Mouse (Mus musculus) limb, embryonic 12.5 days (tissue): Measurements from ENCODE around the gene Rab44. TPM values are rescaled to one million over a fixed set of nuclear protein-coding genes. Genes with fewer than 3 reads are reported as not detected.
"Not testable (repeated sequence)": the region's sequence is repeated elsewhere in the genome, so short reads cannot be mapped to it uniquely, and the experiment has no call there.

Source experiments
- ATAC-seq: fragments of 200-750 bp; cut with Nextera tagmentation; 2 replicates; pipeline ENCODE4 v1.8.0; 2017; ENCODE audit warnings: low read depth, moderate TSS enrichment; ENCODE audit not compliant: insufficient number of reproducible peaks, insufficient read depth, low FRiP score, low TSS enrichment
- H3K27ac ChIP-seq: fragments of 300-500 bp; sonication (generic); 2 replicates; pipeline ENCODE4 v1.5.1; 2016; ENCODE audit warnings: mild to moderate bottlenecking, moderate library complexity
- H3K27me3 ChIP-seq: fragments of 300-500 bp; sonication (generic); 2 replicates; pipeline ENCODE4 v1.6.1; 2016; ENCODE audit warnings: mild to moderate bottlenecking, moderate library complexity
- H3K36me3 ChIP-seq: fragments of 300-500 bp; sonication (generic); 2 replicates; pipeline ENCODE4 v1.6.1; 2016; ENCODE audit warnings: mild to moderate bottlenecking, moderate library complexity
- H3K4me1 ChIP-seq: fragments of 300-500 bp; sonication (generic); replicated peaks from 2 replicates; pipeline ENCODE4 v1.6.1; 2016
- H3K4me2 ChIP-seq: fragments of 300-500 bp; sonication (generic); 2 replicates; pipeline ENCODE4 v1.6.1; 2016; ENCODE audit warnings: mild to moderate bottlenecking, moderate library complexity
- H3K4me3 ChIP-seq: fragments of 300-500 bp; sonication (generic); replicated peaks from 2 replicates; pipeline ENCODE4 v1.5.1; 2016; ENCODE audit warnings: mild to moderate bottlenecking
- H3K9ac ChIP-seq: fragments of 300-500 bp; sonication (generic); replicated peaks from 2 replicates; pipeline ENCODE4 v1.6.1; 2016; ENCODE audit warnings: mild to moderate bottlenecking, moderate library complexity
- H3K9me3 ChIP-seq: fragments of 300-500 bp; sonication (generic); 2 replicates; pipeline ENCODE4 v1.6.1; 2016; ENCODE audit warnings: mild to moderate bottlenecking, moderate library complexity
- WGBS: fragments of 180-500 bp; shearing (Covaris S2); methylation state at CpG from one replicate; pipeline ENCODE4 v1.1.7; 2016; 5-methylcytosine and 5-hydroxymethylcytosine counted together
- polyA plus RNA-seq: library from polyadenylated mRNA; unstranded; fragments of >200 nt; fragmentation: Nextera tagmentation; extraction: Ambion mirVana; gene quantifications from 2 replicates; pipeline ENCODE4 v1.2.1, GENCODE M21; 2016

Gene Rab44
- polyA plus RNA-seq, 1 experiment from 2014 or later: 0.26 TPM

DNA sequence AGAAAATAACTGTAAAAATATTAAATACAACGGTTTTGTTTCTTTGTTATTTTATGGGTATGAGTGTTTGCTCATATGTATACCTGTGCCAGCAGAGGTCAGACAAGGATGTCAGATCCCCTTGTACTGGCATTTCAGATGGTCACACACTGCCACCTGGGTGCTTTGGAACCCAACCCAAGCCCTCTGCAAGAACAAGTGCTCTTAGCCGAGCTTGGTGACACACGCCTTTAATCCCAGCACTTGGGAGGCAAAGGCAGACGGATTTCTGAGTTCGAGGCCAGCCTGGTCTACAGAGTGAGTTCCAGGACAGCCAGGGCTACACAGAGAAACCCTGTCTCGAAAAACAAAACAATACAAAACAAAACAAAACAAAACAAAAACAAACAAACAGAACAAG, 3.6 kb upstream of the Rab44 start:
- not testable (repeated sequence) for ATAC-seq, H3K9me3 ChIP-seq, H3K4me1 ChIP-seq, H3K4me3 ChIP-seq, H3K36me3 ChIP-seq, H3K27me3 ChIP-seq, H3K9ac ChIP-seq, H3K4me2 ChIP-seq, H3K27ac ChIP-seq
- 86% methylated on average over 6 of the region's 6 CpGs for WGBS

- no peaks in the 10 kb centered on the region for H3K36me3 ChIP-seq
- no peak overlapping the region for H3K9ac ChIP-seq
- no peaks in the 10 kb centered on the region for H3K9me3 ChIP-seq
- H3K4me3 ChIP-seq: no peak overlapping the region
- 85% methylated on average over 5 of the region's 5 CpGs for WGBS
- no peak for ATAC-seq
- H3K4me2 ChIP-seq: no peak overlapping the region
- no peak overlapping the region for H3K27ac ChIP-seq
- no peaks in the 10 kb centered on the region for H3K27me3 ChIP-seq
- no peaks in the 10 kb centered on the region for H3K4me1 ChIP-seq
These were observed 2.6 kb upstream of the Rab44 start for GRCm38 (mm10) chr17:29111332-29111731.

- no peak overlapping the region for H3K27ac ChIP-seq
- H3K4me2 ChIP-seq: no peak overlapping the region
- H3K4me1 ChIP-seq: peaks cover 4% of the 10 kb centered on the region
- H3K27me3 ChIP-seq: peaks cover 5% of the 10 kb centered on the region; the same call in 1 of the 2 replicates
- no peak overlapping the region for H3K9ac ChIP-seq
- 72% methylated on average over 12 of the region's 12 CpGs for WGBS
- H3K9me3 ChIP-seq: no peaks in the 10 kb centered on the region
- H3K36me3 ChIP-seq: no peaks in the 10 kb centered on the region
- H3K4me3 ChIP-seq: no peak overlapping the region
- ATAC-seq: no peak
These were observed 2.1 kb downstream of the Rab44 start for GRCm38 (mm10) chr17:29116023-29116422.

DNA sequence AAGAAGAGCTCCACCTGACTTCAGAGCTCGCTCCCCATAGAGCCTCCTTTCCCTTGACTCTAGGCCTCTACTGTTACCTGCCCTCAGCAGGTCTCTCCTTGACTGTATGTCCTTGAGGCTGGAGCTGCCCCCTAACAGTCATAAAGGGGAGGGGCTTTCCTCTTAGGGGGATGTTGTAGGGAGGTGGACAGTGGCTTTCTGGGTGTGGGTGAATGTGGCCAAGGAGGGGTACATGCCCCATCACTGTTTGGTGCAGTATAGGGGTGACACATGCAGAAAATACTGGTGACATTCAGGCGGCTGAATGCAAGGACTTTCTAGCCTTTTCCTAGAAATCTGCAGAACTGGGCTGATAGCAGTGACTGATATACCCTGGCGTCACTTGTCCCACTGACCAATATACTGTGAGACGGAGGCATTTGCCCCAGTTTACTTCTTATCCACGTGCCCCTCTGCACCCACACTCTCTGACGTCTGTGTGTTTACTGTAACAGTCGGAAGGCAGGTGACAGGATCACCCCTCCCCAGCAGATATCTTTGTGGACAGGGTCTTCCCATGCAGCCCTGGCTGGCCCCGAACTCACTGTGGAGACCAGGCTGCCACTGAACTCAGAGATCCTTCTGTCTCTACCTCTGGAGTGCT, 3.2 kb downstream of the Rab44 start:
- H3K4me1 ChIP-seq: peaks cover 4% of the 10 kb centered on the region
- no peaks in the 10 kb centered on the region for H3K36me3 ChIP-seq
- peaks cover 5% of the 10 kb centered on the region; the same call in 1 of the 2 replicates for H3K27me3 ChIP-seq
- H3K9ac ChIP-seq: no peak overlapping the region
- H3K4me3 ChIP-seq: no peak overlapping the region
- no peak overlapping the region for H3K4me2 ChIP-seq
- WGBS: 84% methylated on average over 8 of the region's 8 CpGs
- no peak for ATAC-seq
- no peaks in the 10 kb centered on the region for H3K9me3 ChIP-seq
- H3K27ac ChIP-seq: no peak overlapping the region

GRCm38 (mm10) chr17:29118057-29118456, 4.1 kb downstream of the Rab44 start:
- Histone ChIP-seq H3K4me2 (no peak overlapping the region), H3K27me3 (peaks cover 5% of the 10 kb centered on the region; the same call in 1 of the 2 replicates), H3K4me1 (peaks cover 4% of the 10 kb centered on the region), H3K4me3 (no peak overlapping the region), H3K9me3 (no peaks in the 10 kb centered on the region), H3K27ac (no peak overlapping the region), H3K9ac (no peak overlapping the region), H3K36me3 (no peaks in the 10 kb centered on the region)
- ATAC-seq: peak; percentile 73; the same call in 1 of the 2 replicates
- 18% methylated on average over 5 of the region's 5 CpGs for WGBS

GRCm38 (mm10) chr17:29120666-29121065, 6.7 kb downstream of the Rab44 start:
- H3K27me3 ChIP-seq: peaks cover 5% of the 10 kb centered on the region; the same call in 1 of the 2 replicates
- no peak overlapping the region for H3K4me2 ChIP-seq
- 67% methylated on average over 12 of the region's 12 CpGs for WGBS
- H3K4me3 ChIP-seq: no peak overlapping the region
- no peak overlapping the region for H3K9ac ChIP-seq
- H3K4me1 ChIP-seq: peaks cover 4% of the 10 kb centered on the region
- no peak overlapping the region for H3K27ac ChIP-seq
- no peaks in the 10 kb centered on the region for H3K36me3 ChIP-seq
- no peak for ATAC-seq
- no peaks in the 10 kb centered on the region for H3K9me3 ChIP-seq

DNA sequence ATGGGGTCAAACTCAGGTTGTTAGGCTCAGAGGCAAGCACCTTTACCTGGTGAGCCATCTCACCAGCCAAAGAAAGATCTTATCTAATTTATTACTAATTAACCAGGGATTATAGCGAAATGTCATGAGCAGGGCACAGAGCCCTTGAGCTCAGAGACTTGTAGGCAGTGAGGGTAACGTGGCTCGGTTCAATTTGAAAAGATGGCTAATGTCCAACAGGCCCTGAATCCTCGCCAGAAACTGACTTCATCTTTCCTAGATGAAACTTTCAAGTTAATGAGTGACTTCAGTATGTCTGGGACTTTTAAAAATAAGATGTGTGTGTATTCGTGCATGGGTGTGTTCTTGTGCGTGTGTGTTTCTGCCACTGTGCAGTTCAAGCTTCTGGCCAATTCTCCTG, 8.9 kb downstream of the Rab44 start:
- Histone ChIP-seq H3K9me3 (no peaks in the 10 kb centered on the region), H3K36me3 (no peaks in the 10 kb centered on the region), H3K27ac (no peak overlapping the region), H3K4me2 (no peak overlapping the region), H3K4me3 (no peak overlapping the region), H3K9ac (no peak overlapping the region), H3K27me3 (peaks cover 5% of the 10 kb centered on the region; the same call in 1 of the 2 replicates), H3K4me1 (peaks cover 4% of the 10 kb centered on the region)
- no peak for ATAC-seq
- 80% methylated on average over 6 of the region's 6 CpGs for WGBS

DNA sequence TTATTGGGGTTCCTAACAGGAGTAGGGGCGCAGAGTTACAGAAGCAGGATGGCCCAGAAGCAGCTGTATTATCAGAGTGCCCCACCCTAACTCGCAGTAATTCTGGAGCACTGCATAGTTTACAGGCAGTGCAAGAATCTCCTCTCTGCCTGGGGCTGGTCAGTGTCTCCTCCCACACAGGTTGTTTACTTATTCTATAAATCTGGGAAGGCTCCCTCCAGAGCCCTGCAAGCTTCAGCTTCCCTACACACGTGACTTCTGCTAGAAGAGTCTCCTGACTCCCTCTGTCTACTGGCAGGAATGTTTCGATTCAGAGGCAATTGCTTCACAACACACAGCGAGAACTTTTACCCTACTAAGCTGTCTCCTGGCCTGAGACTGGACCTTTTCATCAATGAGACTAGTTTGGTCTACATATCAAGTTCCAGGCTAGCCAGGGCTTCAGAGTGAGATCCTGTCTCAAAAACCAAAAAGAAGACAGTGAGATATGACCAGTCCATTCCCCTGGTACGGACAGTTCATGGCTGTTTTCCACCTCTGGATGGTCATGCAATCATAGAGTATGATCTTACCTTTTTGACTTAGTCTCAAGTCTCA, 9.7 kb downstream of the Rab44 start:
- H3K4me3 ChIP-seq: no peak overlapping the region
- no peaks in the 10 kb centered on the region for H3K36me3 ChIP-seq
- no peaks in the 10 kb centered on the region for H3K9me3 ChIP-seq
- no peak for ATAC-seq
- H3K9ac ChIP-seq: no peak overlapping the region
- no peaks in the 10 kb centered on the region; the same call in 1 of the 2 replicates for H3K4me1 ChIP-seq
- H3K4me2 ChIP-seq: no peak overlapping the region
- H3K27me3 ChIP-seq: peaks cover 5% of the 10 kb centered on the region; the same call in 1 of the 2 replicates
- 57% methylated on average over 6 of the region's 6 CpGs for WGBS
- no peak overlapping the region for H3K27ac ChIP-seq

DNA sequence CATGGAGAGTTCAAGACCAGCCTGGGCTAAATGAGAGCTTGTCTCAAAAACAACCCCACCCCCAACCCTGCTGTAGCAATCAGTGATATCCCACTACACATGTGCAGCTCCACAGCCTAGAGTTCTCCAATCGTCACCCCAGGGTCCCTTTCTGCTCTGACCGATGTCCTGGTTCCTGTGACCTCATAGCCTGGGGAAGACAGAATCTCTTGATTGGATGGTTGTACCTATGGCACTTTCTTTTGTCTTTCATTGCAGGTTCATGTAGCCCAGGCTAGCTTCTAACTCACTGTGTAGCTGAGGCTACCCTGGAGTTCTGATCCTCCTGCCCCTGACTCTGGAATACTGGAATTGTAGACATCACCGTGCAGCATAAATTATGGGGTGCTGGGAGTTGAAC, 12.6 kb downstream of the Rab44 start:
- Histone ChIP-seq H3K36me3 (no peaks in the 10 kb centered on the region), H3K27ac (no peak overlapping the region), H3K4me3 (no peak overlapping the region), H3K9ac (no peak overlapping the region), H3K27me3 (no peaks in the 10 kb centered on the region), H3K4me2 (no peak overlapping the region), H3K9me3 (no peaks in the 10 kb centered on the region), H3K4me1 (peaks cover 4% of the 10 kb centered on the region; the same call in 1 of the 2 replicates)
- ATAC-seq: no peak
- WGBS: 89% methylated on average over 3 of the region's 3 CpGs

DNA sequence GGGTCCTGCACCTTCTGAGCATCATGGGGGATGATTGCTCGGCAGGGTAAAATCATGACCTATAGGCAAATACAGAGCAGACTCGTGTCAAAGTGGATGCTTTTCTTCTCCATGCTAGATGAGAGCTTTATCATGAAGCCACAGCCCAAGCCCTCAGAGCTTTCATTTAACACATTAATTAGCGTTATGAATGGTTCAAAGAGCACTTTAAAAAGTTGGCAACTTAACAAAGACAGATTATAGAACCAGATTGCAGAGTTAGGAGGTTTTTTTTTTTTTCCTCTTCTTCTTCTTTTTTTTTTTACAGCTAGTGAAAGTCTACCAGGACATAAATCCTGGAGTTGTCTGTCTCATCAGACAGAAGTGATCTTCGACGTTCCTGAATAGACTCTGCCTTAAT, 15.4 kb downstream of the Rab44 start:
- Histone ChIP-seq H3K36me3 (no peaks in the 10 kb centered on the region), H3K9ac (no peak overlapping the region), H3K4me1 (peaks cover 11% of the 10 kb centered on the region), H3K4me3 (no peak overlapping the region), H3K27me3 (no peaks in the 10 kb centered on the region), H3K4me2 (no peak overlapping the region), H3K9me3 (no peaks in the 10 kb centered on the region), H3K27ac (no peak overlapping the region)
- no peak for ATAC-seq
- 69% methylated on average over 5 of the region's 5 CpGs for WGBS

DNA sequence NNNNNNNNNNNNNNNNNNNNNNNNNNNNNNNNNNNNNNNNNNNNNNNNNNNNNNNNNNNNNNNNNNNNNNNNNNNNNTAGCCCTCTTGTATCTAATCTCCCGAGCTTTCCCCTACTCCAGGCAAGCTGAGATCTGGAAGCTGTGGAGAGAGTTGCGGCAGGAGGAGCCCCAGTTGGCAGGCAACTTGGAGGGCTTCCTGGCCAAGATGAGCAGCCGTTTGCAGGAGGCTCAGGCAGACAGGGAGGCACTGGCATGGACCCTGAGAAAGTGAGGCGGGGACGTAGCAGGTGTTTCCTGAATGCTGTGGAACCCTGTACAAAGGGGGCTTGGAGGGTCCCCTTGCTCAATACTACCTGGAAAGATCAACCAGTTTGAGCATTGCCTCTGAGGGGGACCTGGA, 21.1 kb downstream of the Rab44 start:
- Histone ChIP-seq H3K27me3 (no peaks in the 10 kb centered on the region), H3K4me1 (peaks cover 16% of the 10 kb centered on the region), H3K4me3 (no peak overlapping the region), H3K36me3 (no peaks in the 10 kb centered on the region), H3K9me3 (no peaks in the 10 kb centered on the region), H3K4me2 (no peak overlapping the region), H3K27ac (no peak overlapping the region), H3K9ac (no peak overlapping the region)
- no peak for ATAC-seq
- 75% methylated on average over 5 of the region's 5 CpGs for WGBS

DNA sequence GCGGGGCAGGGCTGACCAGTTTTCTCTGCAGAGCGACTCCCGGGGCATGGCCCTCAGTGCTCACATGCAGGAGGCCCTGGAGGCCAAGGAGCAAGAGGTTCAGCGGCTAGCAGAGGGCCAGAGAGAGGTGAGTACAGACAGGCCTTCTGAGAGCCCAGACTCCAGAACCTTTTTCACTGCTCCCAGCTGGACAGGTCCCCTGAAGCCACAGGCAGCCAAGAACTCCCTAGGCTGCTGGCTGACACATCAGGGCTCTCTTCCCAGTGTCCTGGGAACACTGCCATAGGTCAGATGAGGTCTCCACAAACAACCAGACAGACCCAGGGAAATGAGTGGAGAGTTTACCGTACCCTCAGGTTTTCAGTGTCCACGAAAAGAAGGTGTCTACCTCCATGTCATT, 22.3 kb downstream of the Rab44 start:
- Histone ChIP-seq H3K36me3 (no peaks in the 10 kb centered on the region), H3K4me1 (peaks cover 15% of the 10 kb centered on the region), H3K4me2 (no peak overlapping the region), H3K27me3 (no peaks in the 10 kb centered on the region), H3K27ac (no peak overlapping the region), H3K9me3 (no peaks in the 10 kb centered on the region), H3K4me3 (no peak overlapping the region), H3K9ac (no peak overlapping the region)
- no peak for ATAC-seq
- 59% methylated on average over 6 of the region's 6 CpGs for WGBS
